Mouse (Mus musculus) G1E-ER4 (cell line): ENCODE data around the gene Rnaseh2a. TPM values are rescaled to one million over a fixed set of nuclear protein-coding genes. Genes with fewer than 3 reads are reported as not detected.
A peak's percentile ranks its signal among the peaks of the same experiment; 100 is the strongest.

Experiments
- GATA1 ChIP-seq: IDR thresholded peaks from one replicate; pipeline ENCODE4 v1.8.0; 2012; ENCODE audit warnings: low read length, inconsistent platforms
- polyA plus RNA-seq: library from polyadenylated mRNA; stranded (reverse); fragments of >175 nt; gene quantifications from 2 replicates; pipeline ENCODE4 v1.2.3, GENCODE M21; 2012

Rnaseh2a gene
- polyA plus RNA-seq, 1 experiment: 803 TPM

- no peak for TF ChIP-seq GATA1
Observed at GRCm38 (mm10) chr8:84976763-84977434, 7.3 kb upstream of the Rnaseh2a start.

DNA sequence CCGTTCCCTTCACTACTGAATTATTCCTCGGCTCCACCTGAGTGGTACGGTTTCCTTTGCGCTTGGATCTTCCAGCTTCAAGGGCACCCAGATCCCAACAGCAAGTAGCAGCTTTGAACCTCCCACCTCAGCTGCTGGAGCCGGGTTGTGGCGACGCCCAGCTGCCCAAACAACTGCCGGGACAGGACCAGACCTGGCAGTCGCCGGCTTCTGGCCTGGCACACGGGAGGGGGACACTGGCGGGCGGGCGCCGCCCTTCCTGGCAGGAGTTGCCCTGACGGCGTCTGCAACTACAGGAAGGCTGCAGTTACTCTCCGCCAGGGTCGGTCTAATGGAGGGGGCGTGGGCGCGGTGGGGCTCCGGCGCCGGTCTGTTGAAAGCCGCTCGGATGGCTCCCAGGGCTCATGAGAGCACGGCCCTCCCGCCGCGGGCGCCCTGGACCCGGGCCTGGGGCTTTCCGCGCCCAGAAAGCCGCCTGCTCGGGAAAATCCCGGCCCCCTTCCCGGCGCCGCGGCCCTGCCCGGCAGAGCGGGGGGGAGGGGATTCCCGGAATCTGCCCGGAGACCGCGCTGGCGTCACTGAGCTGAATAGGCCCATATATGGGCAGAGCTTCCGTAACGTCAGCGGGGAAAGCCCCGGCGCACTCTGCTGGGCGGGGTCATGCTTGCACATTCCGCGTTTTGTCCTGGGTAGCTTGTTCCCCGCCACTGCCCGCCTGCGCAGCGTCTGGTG, 6.6 kb upstream of the Rnaseh2a start:
- TF ChIP-seq GATA1: no peak

DNA sequence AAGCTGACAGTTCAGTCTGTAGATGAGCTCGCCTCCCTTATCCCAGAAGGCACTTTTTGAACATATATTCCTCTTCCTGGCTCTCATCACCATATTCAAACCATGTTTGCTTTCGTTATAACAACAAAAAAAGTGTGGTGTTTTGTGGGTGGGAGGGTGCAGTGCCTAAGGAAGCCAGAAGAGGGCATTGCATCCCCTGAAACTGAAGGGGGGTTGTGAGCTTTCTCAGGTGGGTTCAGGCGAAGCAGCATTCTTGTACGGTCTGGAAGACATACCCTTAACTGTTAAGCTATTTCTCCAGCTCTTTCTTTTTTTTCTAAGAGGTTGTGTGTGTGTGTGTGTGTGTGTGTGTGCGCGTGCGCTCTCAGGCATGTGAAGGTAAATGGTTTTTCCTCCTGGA, 5.9 kb upstream of the Rnaseh2a start:
- TF ChIP-seq GATA1: no peak

- no peak for TF ChIP-seq GATA1
Observed at GRCm38 (mm10) chr8:84974543-84975142, 5.1 kb upstream of the Rnaseh2a start.

GRCm38 (mm10) chr8:84973803-84974542, 4.4 kb upstream of the Rnaseh2a start:
- no peak for TF ChIP-seq GATA1

GRCm38 (mm10) chr8:84973079-84973478, 3.5 kb upstream of the Rnaseh2a start:
- TF ChIP-seq GATA1: no peak

GRCm38 (mm10) chr8:84970913-84971312, 1.3 kb upstream of the Rnaseh2a start:
- peak; percentile 87 for TF ChIP-seq GATA1

GRCm38 (mm10) chr8:84970135-84970790, 696 bp upstream of the Rnaseh2a start:
- no peak for TF ChIP-seq GATA1

- no peak for TF ChIP-seq GATA1
Observed at GRCm38 (mm10) chr8:84968650-84969049, 917 bp downstream of the Rnaseh2a start.

DNA sequence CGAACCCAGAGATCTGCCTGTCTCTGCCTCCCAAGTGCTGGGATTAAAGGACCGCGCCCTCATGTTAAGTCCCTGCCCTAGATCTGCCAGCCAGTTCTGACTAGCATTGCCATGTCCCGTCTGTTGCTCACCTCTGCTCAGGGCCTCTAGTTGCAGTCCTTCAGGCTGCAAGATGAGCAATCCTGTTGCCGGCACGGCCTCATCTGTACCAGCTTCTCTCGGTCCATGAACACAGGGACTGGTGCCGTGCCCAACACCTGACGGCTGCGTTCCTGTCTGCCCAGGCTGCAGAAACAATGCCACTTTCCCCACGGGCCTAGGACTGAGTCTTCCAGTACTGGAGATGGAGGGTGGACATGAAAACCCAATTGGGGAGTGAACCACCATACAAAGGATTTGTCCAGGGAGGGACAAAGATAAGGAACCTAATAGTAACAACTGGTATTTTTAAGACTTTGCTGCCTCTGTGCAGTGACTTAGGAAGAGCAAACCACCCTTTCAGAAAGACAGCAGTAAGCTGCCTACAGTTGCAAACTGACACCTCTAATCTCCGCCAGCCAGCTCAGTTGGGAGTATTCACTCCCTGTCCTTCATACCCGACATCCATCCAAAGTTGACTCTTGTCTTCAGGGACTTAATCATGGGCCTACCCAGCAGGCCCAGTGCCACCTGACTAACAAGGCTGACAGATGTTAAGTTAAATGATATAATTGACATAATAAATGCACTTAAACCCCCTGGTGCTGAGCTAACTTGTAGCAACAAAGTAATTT, 1.8 kb downstream of the Rnaseh2a start:
- no peak for TF ChIP-seq GATA1

GRCm38 (mm10) chr8:84966603-84967002, 3.0 kb downstream of the Rnaseh2a start:
- no peak for TF ChIP-seq GATA1

DNA sequence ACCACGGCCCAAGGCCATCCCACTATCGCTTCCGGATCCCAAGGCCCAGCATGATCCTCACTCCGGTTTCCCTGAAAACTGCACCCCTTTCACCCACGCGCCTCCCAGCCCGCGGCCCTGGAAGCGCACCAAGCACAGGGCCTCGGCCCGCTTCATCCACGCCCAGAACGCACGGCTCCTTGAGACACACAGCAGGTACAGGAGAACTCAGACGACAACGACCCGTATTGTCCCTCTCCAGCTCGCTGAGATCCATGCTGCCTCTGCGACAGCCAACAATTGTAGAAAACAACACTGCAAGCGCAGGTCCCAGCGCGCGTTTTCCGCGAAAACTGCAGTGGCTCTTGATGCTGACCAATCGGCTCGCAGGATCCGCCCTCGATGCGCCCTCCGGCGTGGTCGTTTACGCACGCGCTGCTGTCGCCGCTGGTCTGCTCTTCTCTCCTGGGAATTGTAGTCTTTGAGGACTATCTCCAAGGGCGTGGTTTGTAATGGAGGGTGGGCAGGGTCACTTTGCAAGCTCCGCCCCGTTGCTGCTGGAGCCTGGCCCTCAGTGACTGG, 3.8 kb downstream of the Rnaseh2a start:
- no peak for TF ChIP-seq GATA1

GRCm38 (mm10) chr8:84963952-84964351, 5.6 kb downstream of the Rnaseh2a start:
- TF ChIP-seq GATA1: no peak

GRCm38 (mm10) chr8:84959811-84960210, 9.8 kb downstream of the Rnaseh2a start:
- no peak for TF ChIP-seq GATA1

DNA sequence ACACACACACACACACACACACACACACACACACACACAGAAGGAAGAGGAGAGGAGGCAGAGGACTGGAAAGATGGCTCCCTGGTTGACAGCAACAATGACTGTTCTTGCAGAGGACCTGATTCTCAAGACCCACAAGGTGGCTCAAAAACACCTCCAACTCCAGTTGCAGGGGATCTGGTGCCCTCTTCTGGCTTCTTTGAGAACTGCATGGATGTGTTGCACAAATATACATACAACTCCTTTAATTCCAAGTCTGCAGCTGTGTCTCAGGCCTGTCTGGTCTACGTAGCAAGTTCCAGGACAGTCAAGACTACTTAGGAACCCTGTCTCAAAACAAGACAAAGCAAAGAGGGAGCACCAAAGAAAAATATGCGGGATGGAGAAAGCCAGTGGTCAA, 12.8 kb downstream of the Rnaseh2a start:
- no peak for TF ChIP-seq GATA1
